Mouse (Mus musculus) ovary, adult 10 weeks (tissue): ENCODE measurements around the gene Sde2. TPM values are rescaled to one million over a fixed set of nuclear protein-coding genes. Genes with fewer than 3 reads are reported as not detected.

Experiments used
- polyA plus RNA-seq: library from polyadenylated mRNA; stranded (reverse); fragments of 350-450 nt; fragmentation: Illumina TruSeq; extraction: RNeasy Lipid Tissue Mini Kit (QIAGEN cat#74804); gene quantifications from one replicate; pipeline ENCODE4 v1.2.3, GENCODE M21; 2014

Gene Sde2
- polyA plus RNA-seq = 39.5 TPM

DNA sequence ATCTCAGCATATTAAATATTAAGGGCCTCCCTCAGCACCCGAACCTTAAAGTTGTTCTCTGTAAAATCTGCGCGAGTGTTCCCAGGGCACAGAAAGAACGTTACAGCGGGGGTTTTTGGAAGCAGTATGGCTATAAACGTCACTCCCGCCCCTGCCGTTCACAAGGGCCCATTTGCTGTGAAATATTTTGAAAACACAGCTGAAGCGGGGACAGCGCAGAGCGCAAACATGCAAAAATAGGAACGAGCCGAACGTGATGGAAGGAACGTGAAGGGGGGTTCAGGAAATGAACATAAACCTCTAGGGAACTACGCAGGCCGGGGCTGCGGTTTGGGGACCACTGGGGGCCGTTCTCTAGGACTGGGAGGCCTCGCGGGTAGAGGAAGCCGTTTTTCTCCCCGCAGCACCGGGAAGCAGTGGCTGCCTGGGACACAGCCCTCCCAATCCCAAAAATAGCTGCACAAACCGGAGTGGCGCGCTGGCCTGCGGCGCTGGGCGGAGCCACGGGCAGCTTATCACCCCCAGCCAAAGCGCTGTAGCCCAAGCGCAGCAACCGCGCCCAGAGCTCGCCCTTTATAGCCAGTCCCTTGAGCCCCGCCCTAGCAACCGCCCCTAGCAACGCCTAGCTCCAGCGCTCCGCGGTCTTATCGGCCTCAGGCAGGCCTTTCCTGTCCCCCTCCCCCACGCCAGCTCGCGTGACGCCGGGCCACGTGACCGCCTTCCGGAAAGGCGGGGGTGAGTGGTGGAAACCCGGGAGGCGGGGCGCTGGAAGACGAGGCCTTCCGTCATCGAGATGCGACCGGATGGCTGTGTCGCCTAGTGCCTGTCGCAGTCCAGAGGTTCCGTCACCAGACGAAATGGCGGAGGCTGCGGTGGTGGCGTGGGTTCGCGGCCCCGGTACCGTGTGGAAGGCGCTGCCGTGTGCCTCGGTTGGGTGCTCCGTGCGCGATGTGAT is at the start of gene Sde2:
Sde2 (plus strand) TSS at position 812 of the 955 bp plus-strand sequence.

DNA sequence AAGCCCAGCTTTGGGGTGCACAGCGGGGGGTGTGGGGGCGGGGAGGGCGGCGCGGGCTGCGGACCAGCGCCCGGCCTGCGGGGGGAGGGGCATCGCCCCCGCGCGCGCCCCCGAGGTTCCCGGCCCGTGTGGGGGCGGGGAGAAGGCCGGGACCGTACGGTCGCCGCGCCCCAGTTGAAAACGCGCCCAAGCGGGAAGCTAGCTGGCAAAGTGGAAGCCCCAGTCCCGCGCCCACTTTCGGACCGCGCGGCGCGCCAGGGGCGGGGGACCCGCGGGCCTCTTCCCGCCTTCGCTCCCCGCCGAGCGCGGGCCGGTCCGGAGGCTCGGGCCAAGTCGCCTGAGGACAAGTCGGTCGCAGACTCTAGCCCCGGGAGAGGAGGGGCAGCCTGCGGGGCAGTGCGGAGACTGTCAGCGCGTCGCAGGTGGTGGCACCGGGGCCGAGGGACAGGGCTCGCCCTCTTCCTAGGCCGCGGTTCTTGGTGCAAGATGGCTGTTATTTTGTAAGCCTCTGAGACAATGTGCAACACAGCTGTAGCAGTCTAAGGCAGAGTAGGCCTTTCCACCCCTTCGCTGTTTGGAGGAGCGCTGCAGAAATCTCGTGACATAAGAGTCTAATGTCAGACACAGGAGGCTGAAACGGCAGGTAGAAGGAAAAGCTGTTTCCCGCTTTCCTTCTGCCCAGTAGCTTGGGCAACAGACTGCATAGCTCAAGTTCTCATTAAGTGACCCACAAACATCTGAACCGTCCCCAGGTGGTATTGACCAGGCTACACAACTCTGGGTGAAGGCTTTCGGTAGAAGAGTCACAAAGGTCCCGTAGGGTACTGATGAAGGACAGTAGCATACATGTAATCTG is 36.8 kb upstream of the Sde2 start, which contains the start of gene H3f3a:
H3f3a (minus strand) TSS at position 59 of the 856 bp plus-strand sequence.

DNA sequence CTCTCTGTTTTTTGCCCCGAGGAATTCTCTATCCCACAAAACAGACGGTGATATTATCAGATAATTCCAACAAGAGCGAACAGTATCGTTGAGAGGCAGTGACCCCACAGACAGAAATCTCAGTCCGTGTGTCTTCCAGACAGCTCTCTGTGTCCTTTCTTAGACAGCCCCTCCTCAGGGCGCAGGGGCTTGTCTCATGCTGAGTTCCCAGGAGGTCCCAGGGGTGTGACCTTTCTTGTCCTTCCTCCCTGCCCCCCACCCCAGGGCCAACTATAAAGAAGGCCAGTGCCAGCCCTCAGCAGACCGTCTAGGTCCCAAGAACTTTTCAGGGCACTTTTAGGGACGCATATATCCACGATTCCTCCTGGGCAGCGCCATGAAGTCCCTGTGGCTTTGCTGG is 41.9 kb downstream of the Sde2 start, which contains the start of gene Lefty2:
Lefty2 (plus strand) TSS at position 301 of the 400 bp plus-strand sequence.

DNA sequence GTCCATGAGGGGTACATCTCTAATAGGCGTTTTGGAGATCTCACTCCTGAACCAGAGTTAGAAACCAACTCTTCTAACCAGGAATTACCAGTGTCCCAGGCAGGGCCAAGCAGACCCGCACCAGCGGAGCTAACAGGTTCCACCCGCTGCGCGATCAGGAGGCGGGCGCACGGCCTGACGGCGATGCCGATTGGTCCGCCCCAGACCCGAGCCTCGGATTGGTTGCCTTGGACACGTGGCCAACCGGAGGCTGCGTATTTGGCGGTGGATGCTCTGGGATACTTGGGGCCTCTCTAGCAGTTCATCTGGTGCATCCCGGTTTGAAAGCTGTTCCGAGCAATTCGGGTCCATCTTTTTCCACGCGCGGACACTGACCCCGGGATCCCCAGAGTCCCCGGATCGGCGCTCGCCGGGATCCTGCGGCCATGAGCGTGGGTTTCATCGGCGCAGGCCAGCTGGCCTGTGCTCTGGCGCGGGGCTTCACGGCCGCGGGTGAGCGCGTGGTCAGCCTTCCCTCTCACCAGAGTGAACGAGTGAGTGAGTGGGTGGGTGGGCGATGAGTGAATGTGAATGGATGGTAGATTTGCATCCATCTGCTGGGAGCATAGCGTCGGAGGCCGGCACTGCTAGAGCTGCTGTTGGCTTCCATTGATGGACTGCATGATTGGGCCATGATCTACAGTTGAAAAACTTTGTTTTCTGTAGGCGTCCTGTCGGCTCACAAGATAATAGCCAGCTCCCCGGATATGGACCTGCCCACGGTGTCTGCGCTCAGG is 53.3 kb downstream of the Sde2 start, which contains the start of gene Pycr2:
Pycr2 (plus strand) TSS at position 255 of the 776 bp plus-strand sequence.

Other genes with a start within 250 kb of the Sde2 start
- gene Lin9, start 210.0 kb upstream of the Sde2 start, polyA plus RNA-seq = 33.6 TPM
- not detected for gene Mixl1, start 154.1 kb upstream of the Sde2 start, polyA plus RNA-seq
- gene Acbd3, start 125.1 kb upstream of the Sde2 start, polyA plus RNA-seq = 86.2 TPM
- 2,896 TPM for gene H3f3a, start 37.2 kb upstream of the Sde2 start, polyA plus RNA-seq
- gene Lefty2, start 42.0 kb downstream of the Sde2 start, polyA plus RNA-seq = 0.54 TPM
- 0.71 TPM for gene Pycr2, start 53.2 kb downstream of the Sde2 start, polyA plus RNA-seq
- gene Lefty1, start 83.9 kb downstream of the Sde2 start, polyA plus RNA-seq = 0.29 TPM
- gene Tmem63a, start 91.2 kb downstream of the Sde2 start, polyA plus RNA-seq = 2.7 TPM
- 93.1 TPM for gene Ephx1, start 169.8 kb downstream of the Sde2 start, polyA plus RNA-seq
- 3.3 TPM for gene 9130409I23Rik, start 200.1 kb downstream of the Sde2 start, polyA plus RNA-seq